Mouse (Mus musculus) lung, postnatal 14 days (tissue): ENCODE measurements around the gene Pdzd7.

ENCODE experiments used
- DNase-seq: peaks from one replicate; pipeline ENCODE4 v3.0.0; 2021

Gene Pdzd7

GRCm38 (mm10) chr19:44980787-44981186, 64.7 kb downstream of the Pdzd7 start:
- no peak for DNase-seq

DNA sequence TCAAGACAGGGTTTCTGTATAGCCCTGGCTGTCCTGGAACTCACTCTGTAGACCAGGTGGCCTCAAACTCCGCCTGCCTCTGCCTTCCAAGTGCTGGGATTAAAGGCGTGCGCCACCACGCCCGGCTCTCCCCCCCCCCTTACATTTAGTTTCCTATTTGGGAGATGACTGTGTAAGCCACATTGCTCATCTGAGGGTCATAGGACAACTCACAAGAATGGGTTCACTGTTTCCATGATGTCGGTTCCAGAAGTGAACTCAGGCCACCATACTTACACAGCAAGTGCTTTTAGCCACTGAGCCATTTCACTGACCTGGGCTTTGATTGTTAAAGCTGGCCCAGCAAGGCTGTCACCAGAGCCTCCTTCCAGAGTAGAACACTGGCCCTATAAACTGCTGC, 68.4 kb downstream of the Pdzd7 start:
- DNase-seq: no peak
